Mouse (Mus musculus): ENCODE results near the gene Ccdc167. TPM values are rescaled to one million over a fixed set of nuclear protein-coding genes. Genes with fewer than 3 reads are reported as not detected.

Ccdc167 gene
- polyA plus RNA-seq, 1 experiment, result 5.2 TPM

- under 1% methylated on average over 39 of the region's 41 CpGs for WGBS
- DNase-seq (ENCODE audit: low read depth, low spot score), result peak; percentile 76
These were observed 56.6 kb downstream of the Ccdc167 start, which contains the start of gene Cmtr1 for GRCm38 (mm10) chr17:29660076-29660761. Gene Cmtr1 (plus strand): TSS chr17:29660595.

DNA sequence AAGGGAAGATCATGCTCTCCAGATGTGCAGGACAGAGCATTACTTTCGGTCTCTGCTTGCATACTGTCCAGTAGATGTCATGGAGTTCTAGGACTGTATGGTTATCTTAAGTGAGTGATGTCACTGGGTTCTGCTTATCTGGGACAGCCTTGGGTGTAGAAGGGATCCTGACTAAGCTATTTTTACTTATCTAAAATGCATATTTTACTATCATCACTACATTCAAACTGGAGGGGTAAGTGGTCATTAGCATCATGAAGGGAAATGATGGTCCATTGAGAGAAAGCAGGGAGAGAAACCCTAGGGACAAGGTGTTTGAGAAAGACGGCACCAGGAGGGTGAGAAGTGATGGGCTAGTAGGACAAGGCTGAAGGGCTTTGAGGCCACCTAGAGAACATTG is 58.6 kb downstream of the Ccdc167 start:
- no peak for DNase-seq (ENCODE audit: low read depth, low spot score)
- 81% methylated on average over 2 of the region's 2 CpGs for WGBS

DNA sequence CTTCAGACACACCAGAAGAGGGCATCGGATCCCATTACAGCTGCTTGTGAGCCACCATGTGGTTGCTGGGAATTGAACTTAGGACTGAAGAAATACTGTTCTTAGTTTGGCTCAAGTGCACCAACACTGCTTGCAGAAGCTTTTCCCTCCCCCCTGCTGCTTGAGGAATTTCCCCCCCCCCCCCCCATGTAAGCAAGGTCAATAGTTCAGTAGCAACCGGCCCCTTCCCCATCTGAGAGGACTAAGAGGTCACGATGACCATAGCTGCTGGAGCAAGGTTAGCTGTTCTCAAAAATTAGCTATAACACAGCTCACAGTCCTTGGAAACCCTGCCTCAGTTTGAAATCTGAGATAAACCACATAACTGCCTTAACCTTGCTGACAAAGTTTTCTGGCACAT is 74.6 kb downstream of the Ccdc167 start:
- DNase-seq (ENCODE audit: low read depth, low spot score), result no peak
- WGBS, result 81% methylated on average over 3 of the region's 3 CpGs

- WGBS, result 94% methylated on average over 11 of the region's 11 CpGs
- no peak for DNase-seq (ENCODE audit: low read depth, low spot score)
These were observed 75.9 kb downstream of the Ccdc167 start for GRCm38 (mm10) chr17:29640971-29641370.

DNA sequence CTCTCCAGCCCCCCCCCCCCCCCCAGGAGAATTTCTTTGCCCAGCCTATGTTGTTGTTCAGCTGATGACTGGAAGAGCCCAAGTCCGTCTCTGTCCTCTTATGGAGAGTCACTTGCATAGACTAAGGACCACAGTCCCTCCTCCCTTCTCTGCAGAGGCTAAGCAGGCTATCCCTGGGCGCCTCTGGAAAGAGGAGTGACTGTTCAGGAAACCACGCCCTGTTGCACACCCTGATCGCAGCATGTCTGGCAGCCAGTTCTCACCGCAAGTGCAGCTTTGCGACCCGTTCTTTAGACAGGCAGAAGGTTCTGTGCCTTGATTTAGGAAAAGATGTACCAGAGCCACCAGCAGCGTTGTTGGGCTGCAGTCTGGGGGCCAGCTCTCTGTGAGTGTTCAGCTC is 78.9 kb downstream of the Ccdc167 start:
- WGBS, result 41% methylated on average over 8 of the region's 8 CpGs
- DNase-seq (ENCODE audit: low read depth, low spot score), result no peak

DNA sequence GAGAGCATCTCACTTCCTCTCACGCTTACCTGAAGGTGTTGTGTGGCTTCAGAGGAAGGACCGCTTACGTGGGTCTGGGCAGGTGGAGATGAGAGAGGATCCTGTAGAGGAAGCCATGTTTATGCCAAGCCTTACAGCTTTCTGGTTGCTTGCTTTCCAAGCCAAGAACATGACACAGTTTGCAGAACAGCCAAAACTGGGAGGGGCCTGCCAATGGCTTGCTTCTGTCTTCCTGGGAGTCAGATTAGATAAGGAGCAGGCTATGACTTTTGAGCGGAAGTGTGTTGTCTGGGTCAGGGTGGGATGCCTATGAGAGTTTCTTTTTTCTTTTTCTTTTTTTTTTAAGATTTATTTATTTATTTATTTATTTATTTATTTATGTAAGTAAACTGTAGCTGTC is 79.5 kb downstream of the Ccdc167 start:
- WGBS, result 89% methylated on average over 4 of the region's 4 CpGs
- no peak for DNase-seq (ENCODE audit: low read depth, low spot score)

Other genes with a start within 250 kb of the Ccdc167 start
- 47.7 and 66.8 TPM in 2 replicates for gene Pim1, start 226.3 kb downstream of the Ccdc167 start, polyA plus RNA-seq (2012; rRNA removed)
- not detected in 2 replicates for gene Gm17657, start 167.4 kb downstream of the Ccdc167 start, polyA plus RNA-seq (2012; rRNA removed)
- 17.2 and 21.8 TPM in 2 replicates for gene Tbc1d22b, start 167.3 kb downstream of the Ccdc167 start, polyA plus RNA-seq (2012; rRNA removed)
- gene Tmem217, start 164.7 kb downstream of the Ccdc167 start, polyA plus RNA-seq (2012; rRNA removed), result not detected in 2 replicates
- gene Rnf8, start 102.3 kb downstream of the Ccdc167 start, polyA plus RNA-seq (2012; rRNA removed), result 18.0 and 18.8 TPM in 2 replicates
- 0.25 and 1.1 TPM in 2 replicates for gene Gm28043, start 102.2 kb downstream of the Ccdc167 start, polyA plus RNA-seq (2012; rRNA removed)
- 19.6 and 27.4 TPM in 2 replicates for gene Cmtr1, start 56.4 kb downstream of the Ccdc167 start, polyA plus RNA-seq (2012; rRNA removed)